Mouse (Mus musculus) embryonic fibroblast, embryonic 13.5 days (primary cell): ENCODE data around the gene Grn.
A peak's percentile ranks its signal among the peaks of the same experiment; 100 is the strongest.

ENCODE experiments used
- CTCF ChIP-seq: IDR thresholded peaks from 2 replicates; pipeline ENCODE4 v1.5.1; 2011; ENCODE audit warnings: mild to moderate bottlenecking, control low read depth, low read length, moderate library complexity, borderline replicate concordance; ENCODE audit not compliant: insufficient read depth
- POLR2A ChIP-seq: IDR thresholded peaks from 2 replicates; pipeline ENCODE4 v1.6.1; 2011; ENCODE audit warnings: low read depth, mild to moderate bottlenecking, control low read depth, low read length, moderate library complexity

GRCm38 (mm10) chr11:102465713-102466436 is 35.8 kb downstream of the Grn start:
- TF ChIP-seq POLR2A (peak; percentile 72), CTCF (no peak)
